Mouse (Mus musculus): Measurements from ENCODE around the gene Nsdhl.

- TF ChIP-seq CTCF (IDR thresholded peaks at IDR 0.05), result no peak
- TF ChIP-seq EP300 (IDR thresholded peaks at IDR 0.05), result no peak
These were observed 22.3 kb upstream of the Nsdhl start for GRCm38 (mm10) chrX:72896055-72896437.
